Mouse (Mus musculus): Measurements from ENCODE around the gene Ccnq.

DNA sequence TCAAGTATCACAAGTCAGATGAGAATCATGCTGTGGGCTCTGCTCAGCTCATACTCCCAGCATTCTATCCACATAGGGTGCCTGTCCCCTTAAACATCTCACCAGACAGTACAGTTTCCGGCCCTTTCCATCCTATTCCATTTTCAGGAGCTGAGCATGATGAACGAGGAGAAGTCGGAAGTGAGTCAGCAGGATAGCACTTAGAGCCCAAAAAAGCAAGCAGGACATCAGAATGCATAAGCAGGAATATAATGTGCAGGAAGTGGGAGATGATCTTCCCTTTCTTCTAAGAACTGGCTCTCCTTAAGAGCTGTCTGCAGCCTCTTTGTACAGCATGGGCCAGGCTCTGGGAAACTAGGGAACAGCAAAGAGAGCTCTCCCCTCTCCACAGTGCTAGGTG lies 49.2 kb downstream of the Ccnq start:
- no peak for TF ChIP-seq CTCF (conservative IDR thresholded peaks at IDR 0.05; ENCODE audit: low read length)
- no peak for TF ChIP-seq NANOG (IDR thresholded peaks at IDR 0.05; ENCODE audit: borderline replicate concordance, low read length)
- TF ChIP-seq POU5F1 (IDR thresholded peaks at IDR 0.05; ENCODE audit: borderline replicate concordance, low read length) = no peak
